Mouse (Mus musculus) ES-E14 (cell line): Measurements from ENCODE around the gene Gjb3. TPM values are rescaled to one million over a fixed set of nuclear protein-coding genes. Genes with fewer than 3 reads are reported as not detected.

Experiments used
- DNase-seq: peaks from one replicate; pipeline ENCODE4 v3.0.0-alpha.2; 2013; ENCODE audit warnings: low read depth, low spot score
- H3K27ac ChIP-seq: 2 replicates; pipeline ENCODE4 v1.5.1; 2012; ENCODE audit warnings: low read depth, mild to moderate bottlenecking, low read length, moderate library complexity, mixed read lengths; ENCODE audit not compliant: poor library complexity, insufficient read depth, severe bottlenecking
- H3K36me3 ChIP-seq: 2 replicates; pipeline ENCODE4 v1.6.1; 2012; ENCODE audit warnings: mild to moderate bottlenecking, low read length, moderate library complexity, mixed read lengths; ENCODE audit not compliant: control insufficient read depth, poor library complexity, insufficient read depth, severe bottlenecking
- H3K4me1 ChIP-seq, 2 experiments: fragments of 150-350 bp in 1 of 2; sonication (generic) in 1 of 2; 2 replicates each; pipeline ENCODE4 v1.6.1; 2012; ENCODE audit warnings: low read length in 2 of 2, mild to moderate bottlenecking in 1 of 2, mixed read lengths in 1 of 2; ENCODE audit not compliant: control insufficient read depth in 2 of 2, insufficient read depth in 2 of 2, poor library complexity in 1 of 2
- H3K4me3 ChIP-seq, 2 experiments: fragments of 150-350 bp in 1 of 2; sonication (generic) in 1 of 2; 2 replicates each; pipeline ENCODE4 v1.5.1; 2012; ENCODE audit warnings: low read length in 2 of 2, low read depth in 1 of 2, mild to moderate bottlenecking in 1 of 2, mixed read lengths in 1 of 2; ENCODE audit not compliant: insufficient read depth in 1 of 2, poor library complexity in 1 of 2, severe bottlenecking in 1 of 2
- H3K9ac ChIP-seq: 2 replicates; pipeline ENCODE4 v1.6.1; 2012; ENCODE audit warnings: low read depth, mild to moderate bottlenecking, low read length, mixed read lengths; ENCODE audit not compliant: poor library complexity, insufficient read depth, severe bottlenecking
- H3K9me3 ChIP-seq: fragments of 150-350 bp; sonication (generic); 2 replicates; pipeline ENCODE4 v1.6.1; 2012; ENCODE audit warnings: low read depth, mild to moderate bottlenecking, low read length; ENCODE audit not compliant: control insufficient read depth, insufficient read depth
- CHD2 ChIP-seq: IDR thresholded peaks from 2 replicates; pipeline ENCODE4 v1.6.1; 2014; ENCODE audit warnings: mild to moderate bottlenecking, low read depth, low read length, inconsistent platforms
- HCFC1 ChIP-seq: IDR thresholded peaks from 2 replicates; pipeline ENCODE4 v1.6.1; 2012; ENCODE audit warnings: low read length, inconsistent platforms, borderline replicate concordance; ENCODE audit not compliant: insufficient read depth
- MAFK ChIP-seq: IDR thresholded peaks from 2 replicates; pipeline ENCODE4 v1.6.1; 2014; ENCODE audit warnings: mild to moderate bottlenecking, low read depth, low read length, inconsistent platforms; ENCODE audit not compliant: insufficient read depth
- ZC3H11A ChIP-seq: IDR thresholded peaks from 2 replicates; pipeline ENCODE4 v1.6.1; 2012; ENCODE audit warnings: low read depth, mild to moderate bottlenecking, inconsistent platforms, low read length, borderline replicate concordance
- ZNF384 ChIP-seq: IDR thresholded peaks from 2 replicates; pipeline ENCODE4 v1.6.1; 2012; ENCODE audit warnings: low read depth, low read length, inconsistent platforms
- in situ Hi-C, 2 experiments: fragments of 600-800 bp; cut with MboI; formaldehyde crosslinking; loops; one replicate each; pipeline ENCODE4 v1.15.1; 2025; ENCODE audit warnings: low sequenced_read_pairs in 2 of 2, inconsistent platforms in 1 of 2; ENCODE audit not compliant: unreplicated experiment in 2 of 2
- total RNA-seq: library from RNA; depleted of rRNA; stranded (reverse); fragments of 300-350 nt; gene quantifications from 2 replicates; pipeline ENCODE4 v1.2.3, GENCODE M21; 2012

The Gjb3 gene
- total RNA-seq, 1 experiment = 80.5 TPM

DNA sequence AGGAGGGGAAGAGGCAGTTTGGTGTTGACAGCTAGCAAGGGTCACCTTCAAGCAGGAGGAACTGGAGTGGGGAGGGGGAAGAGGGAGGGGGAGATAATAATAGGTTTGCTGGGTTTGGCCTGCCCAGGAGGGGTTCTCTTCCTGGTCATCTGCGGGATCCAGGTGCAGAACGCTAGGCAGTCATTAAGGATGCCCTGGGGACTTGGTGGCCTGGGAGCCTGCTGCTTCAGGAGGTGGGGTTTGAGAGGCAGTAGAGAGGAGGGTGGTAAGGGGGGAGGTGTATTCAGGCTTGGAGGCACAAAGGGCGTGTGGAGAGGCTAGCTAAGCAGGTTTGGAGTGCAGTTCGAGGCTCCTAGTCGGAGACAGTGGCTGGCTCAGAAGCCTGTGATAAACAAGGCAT, 34.8 kb upstream of the Gjb3 start:
- peak overlapping the region; percentile 62 for H3K9ac ChIP-seq
- in situ Hi-C loops = no loop called here
- H3K4me1 ChIP-seq = peaks cover 7 to 34% of the 10 kb centered on the region in 2 experiments
- H3K36me3 ChIP-seq = no peaks in the 10 kb centered on the region
- H3K4me3 ChIP-seq = peak overlapping the region in 1 of 2 experiments; percentile 23; a peak in 2 of 4 replicates
- TF ChIP-seq MAFK (no peak), CHD2 (no peak), HCFC1 (no peak), ZNF384 (no peak), ZC3H11A (no peak)
- peak overlapping the region; percentile 81; the same call in 1 of the 2 replicates for H3K27ac ChIP-seq
- DNase-seq = peak; percentile 61
- no peaks in the 10 kb centered on the region for H3K9me3 ChIP-seq

DNA sequence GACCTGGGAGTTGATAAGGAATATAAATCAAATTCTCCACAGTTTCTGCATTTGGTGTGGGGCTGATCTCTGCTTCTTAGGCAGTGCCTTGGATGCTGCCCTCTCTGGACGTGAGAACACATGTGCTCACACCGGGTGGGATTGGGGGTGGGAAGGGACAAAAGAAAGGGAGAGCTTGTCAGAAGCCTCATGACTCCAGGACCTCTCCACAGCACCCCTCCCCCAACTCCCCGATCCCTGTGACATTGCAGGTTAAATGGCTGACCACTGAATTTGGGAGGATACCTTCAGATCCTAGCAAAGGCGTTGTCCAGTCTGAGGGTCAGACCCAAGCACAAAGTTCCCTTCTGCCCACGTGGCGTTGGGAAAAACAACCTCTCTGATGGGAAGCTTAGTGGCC, 33.8 kb upstream of the Gjb3 start:
- Histone ChIP-seq H3K9ac (no peak overlapping the region; the same call in 1 of the 2 replicates), H3K27ac (peak overlapping the region; percentile 65), H3K4me3 (no peak overlapping the region), H3K36me3 (no peaks in the 10 kb centered on the region), H3K9me3 (no peaks in the 10 kb centered on the region), H3K4me1 (peaks cover 12 to 42% of the 10 kb centered on the region in 2 experiments)
- DNase-seq = no peak
- in situ Hi-C loops = no loop called here
- no peak for TF ChIP-seq MAFK
- TF ChIP-seq ZC3H11A = no peak
- TF ChIP-seq ZNF384 = no peak
- TF ChIP-seq CHD2 = no peak
- TF ChIP-seq HCFC1 = no peak

DNA sequence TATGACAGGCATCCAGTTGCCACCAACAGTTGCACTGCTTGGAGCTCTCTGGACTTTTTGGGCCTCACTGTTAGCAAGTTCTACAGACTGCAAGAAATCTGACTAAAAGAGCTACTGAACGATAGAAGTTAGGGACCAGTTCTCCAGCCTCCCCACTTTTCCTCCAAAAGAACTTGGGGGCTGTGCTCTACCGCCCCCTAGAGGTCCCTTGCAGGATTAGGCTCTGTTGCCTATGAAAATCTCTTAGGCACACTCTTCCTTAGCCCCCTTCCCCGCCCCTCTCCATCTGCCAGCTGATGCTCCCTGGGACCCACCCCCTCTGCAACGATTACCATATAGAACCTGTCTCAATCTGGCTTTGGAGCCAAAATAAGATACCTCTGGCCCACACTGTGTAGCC, 32.7 kb upstream of the Gjb3 start:
- peak; percentile 9; the same call in 1 of the 2 replicates for TF ChIP-seq ZC3H11A
- TF ChIP-seq CHD2 = no peak
- no peak for TF ChIP-seq HCFC1
- no peaks in the 10 kb centered on the region for H3K36me3 ChIP-seq
- H3K9me3 ChIP-seq = no peaks in the 10 kb centered on the region
- peak; percentile 69 for DNase-seq
- in situ Hi-C loops = no loop called here
- H3K9ac ChIP-seq = no peak overlapping the region
- peaks cover 18 to 50% of the 10 kb centered on the region in 2 experiments for H3K4me1 ChIP-seq
- no peak overlapping the region for H3K27ac ChIP-seq
- no peak overlapping the region for H3K4me3 ChIP-seq

DNA sequence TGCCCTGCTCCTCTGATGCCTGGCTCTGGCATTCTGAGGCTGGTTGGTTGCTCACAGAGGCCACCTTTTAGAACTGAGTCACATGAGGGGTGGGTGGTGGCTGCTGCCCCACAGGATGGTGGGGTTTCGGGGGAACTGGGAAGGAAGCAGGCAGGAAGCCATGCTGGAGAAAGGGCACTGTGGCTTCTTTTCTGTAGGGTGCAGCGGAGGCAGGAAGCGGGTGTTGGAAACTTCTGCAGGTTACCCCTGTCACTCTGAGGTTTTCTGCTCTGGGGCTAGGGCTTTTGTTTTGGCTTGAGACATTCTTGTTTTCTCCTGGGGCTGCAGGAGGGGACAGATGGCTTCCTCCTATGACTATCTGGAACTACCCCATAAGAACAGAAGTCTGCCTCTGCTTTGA, 31.9 kb upstream of the Gjb3 start:
- Histone ChIP-seq H3K27ac (no peak overlapping the region), H3K9ac (no peak overlapping the region), H3K9me3 (no peaks in the 10 kb centered on the region), H3K36me3 (no peaks in the 10 kb centered on the region), H3K4me3 (no peak overlapping the region), H3K4me1 (peaks cover 18 to 51% of the 10 kb centered on the region in 2 experiments)
- DNase-seq = no peak
- in situ Hi-C loops = no loop called here
- TF ChIP-seq CHD2 = no peak
- TF ChIP-seq ZC3H11A = no peak
- no peak for TF ChIP-seq MAFK
- TF ChIP-seq ZNF384 = no peak
- TF ChIP-seq HCFC1 = no peak

DNA sequence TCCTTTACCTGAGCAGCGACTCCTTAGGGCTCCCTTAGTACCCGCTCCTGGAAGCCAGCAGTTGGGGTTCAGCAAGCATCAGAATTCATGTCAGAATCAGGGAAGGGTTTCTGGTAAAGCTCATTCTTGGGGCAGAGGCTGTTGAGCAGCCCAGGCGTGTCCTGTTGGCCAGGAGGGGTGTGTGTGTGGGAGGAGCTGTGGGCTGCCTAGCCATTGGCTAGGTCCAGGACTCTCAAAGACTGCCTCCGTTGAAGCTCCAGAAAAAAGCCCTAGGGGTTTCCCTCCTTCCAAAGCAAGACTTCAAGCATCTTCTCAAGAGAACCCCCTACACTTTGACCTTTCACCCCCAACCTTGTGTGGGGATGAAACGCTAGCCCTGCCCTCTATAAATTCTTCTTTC, 27.4 kb upstream of the Gjb3 start, which contains the start of gene Gjb5:
Gene Gjb5, minus strand, starts transcription at position 164 of the 400 bp plus-strand sequence.
- Histone ChIP-seq H3K36me3 (peaks cover 16% of the 10 kb centered on the region), H3K9ac (peak within 1 kb of the TSS; percentile 67), H3K27ac (peak within 1 kb of the TSS; percentile 75), H3K9me3 (no peaks in the 10 kb centered on the region), H3K4me1 (peaks cover 13 to 52% of the 10 kb centered on the region in 2 experiments; a peak in 3 of 4 replicates), H3K4me3 (peak within 1 kb of the TSS; percentile 62 to 64)
- no peak for DNase-seq
- TF ChIP-seq CHD2 (no peak), HCFC1 (no peak), MAFK (no peak), ZC3H11A (no peak), ZNF384 (no peak)
- in situ Hi-C loops = no loop called here
